Mouse (Mus musculus) intestine, embryonic 14.5 days (tissue): Measurements from ENCODE around the gene Spryd4. TPM values are rescaled to one million over a fixed set of nuclear protein-coding genes. Genes with fewer than 3 reads are reported as not detected.

Experiments used
- ATAC-seq: fragments of 200-750 bp; cut with Nextera tagmentation; replicated peaks from 2 replicates; pipeline ENCODE4 v1.8.0; 2017; ENCODE audit warnings: low read depth, moderate number of reproducible peaks, moderate TSS enrichment, moderate library complexity; ENCODE audit not compliant: low FRiP score, low TSS enrichment
- DNase-seq: peaks from one replicate; pipeline ENCODE4 v3.0.0-alpha.2; 2018; ENCODE audit warnings: low spot score
- H3K27ac ChIP-seq: fragments of 300-500 bp; sonication (generic); 2 replicates; pipeline ENCODE4 v1.5.1; 2014; ENCODE audit warnings: low read depth, mild to moderate bottlenecking, control low read depth
- H3K27me3 ChIP-seq: fragments of 300-500 bp; sonication (generic); replicated peaks from 2 replicates; pipeline ENCODE4 v1.6.1; 2014; ENCODE audit warnings: low read length, control low read depth; ENCODE audit not compliant: control insufficient read depth, insufficient read depth
- H3K36me3 ChIP-seq: fragments of 300-500 bp; sonication (generic); 2 replicates; pipeline ENCODE4 v1.6.1; 2014; ENCODE audit warnings: low read length, control low read depth; ENCODE audit not compliant: control insufficient read depth, insufficient read depth
- H3K4me1 ChIP-seq: fragments of 300-500 bp; sonication (generic); replicated peaks from 2 replicates; pipeline ENCODE4 v1.6.1; 2014; ENCODE audit warnings: low read length, control low read depth, mixed read lengths; ENCODE audit not compliant: control insufficient read depth, insufficient read depth
- H3K4me2 ChIP-seq: fragments of 300-500 bp; sonication (generic); 2 replicates; pipeline ENCODE4 v1.6.1; 2014; ENCODE audit warnings: low read length
- H3K4me3 ChIP-seq: fragments of 300-500 bp; sonication (generic); 2 replicates; pipeline ENCODE4 v1.5.1; 2014; ENCODE audit warnings: low read depth, low read length, control low read depth, mixed read lengths
- H3K9ac ChIP-seq: fragments of 300-500 bp; sonication (generic); 2 replicates; pipeline ENCODE4 v1.6.1; 2014; ENCODE audit warnings: mild to moderate bottlenecking, low read length
- H3K9me3 ChIP-seq: fragments of 300-500 bp; sonication (generic); 2 replicates; pipeline ENCODE4 v1.6.1; 2016; ENCODE audit warnings: low read length, control low read depth; ENCODE audit not compliant: control insufficient read depth
- WGBS: fragments of 180-500 bp; shearing (Covaris S2); extraction: QIAGEN DNeasy Blood & Tissue Kit; methylation state at CpG from one replicate; pipeline ENCODE4 v1.1.7; 2014; 5-methylcytosine and 5-hydroxymethylcytosine counted together
- polyA plus RNA-seq: library from polyadenylated mRNA; unstranded; fragments of >200 nt; fragmentation: Nextera tagmentation; extraction: Ambion mirVana; gene quantifications from 2 replicates; pipeline ENCODE4 v1.2.1, GENCODE M21; 2014

The Spryd4 gene
- polyA plus RNA-seq, 1 experiment from 2014 or later: 37.2 TPM

DNA sequence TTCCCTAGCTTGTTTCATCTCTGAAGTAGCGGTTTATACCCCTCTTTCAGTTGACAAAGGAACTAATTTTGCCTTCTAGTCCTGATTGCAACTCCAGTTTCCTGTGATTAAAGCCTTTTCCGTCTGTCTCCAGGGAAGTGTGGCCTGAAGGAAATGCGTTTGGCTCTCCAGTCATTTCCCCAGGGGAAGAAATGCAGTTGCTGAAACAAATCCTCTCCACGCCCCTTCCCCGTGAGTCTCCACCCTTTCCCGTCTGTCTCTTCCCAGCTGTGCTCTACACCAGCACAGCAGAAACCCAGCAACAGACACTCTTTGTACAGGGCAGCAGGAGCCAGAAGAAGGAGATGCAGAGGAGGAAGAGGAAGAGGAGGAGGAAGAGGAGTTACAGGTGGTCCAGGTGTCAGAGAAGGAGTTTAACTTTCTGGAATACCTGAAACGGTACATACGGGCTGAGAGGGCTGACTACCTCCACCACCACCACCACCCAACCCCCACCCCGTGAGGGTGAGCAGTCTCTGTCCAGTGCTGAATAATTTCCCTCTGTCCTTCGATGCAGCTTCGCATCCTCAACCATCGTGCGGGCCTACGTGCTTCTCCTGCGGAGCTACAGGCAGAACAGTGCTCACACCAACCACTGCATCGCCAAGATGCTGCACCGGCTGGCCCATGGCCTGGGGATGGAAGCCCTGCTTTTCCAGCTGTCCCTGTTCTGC is 35.6 kb upstream of the Spryd4 start:
- no peaks in the 10 kb centered on the region for H3K4me1 ChIP-seq
- no peaks in the 10 kb centered on the region for H3K27me3 ChIP-seq
- peaks cover 97% of the 10 kb centered on the region for H3K36me3 ChIP-seq
- H3K9ac ChIP-seq: no peak overlapping the region
- DNase-seq (no peak), ATAC-seq (no peak)
- H3K4me2 ChIP-seq: no peak overlapping the region
- 85% methylated on average over 17 of the region's 17 CpGs for WGBS
- H3K9me3 ChIP-seq: no peaks in the 10 kb centered on the region
- no peak overlapping the region for H3K27ac ChIP-seq
- no peak overlapping the region for H3K4me3 ChIP-seq

DNA sequence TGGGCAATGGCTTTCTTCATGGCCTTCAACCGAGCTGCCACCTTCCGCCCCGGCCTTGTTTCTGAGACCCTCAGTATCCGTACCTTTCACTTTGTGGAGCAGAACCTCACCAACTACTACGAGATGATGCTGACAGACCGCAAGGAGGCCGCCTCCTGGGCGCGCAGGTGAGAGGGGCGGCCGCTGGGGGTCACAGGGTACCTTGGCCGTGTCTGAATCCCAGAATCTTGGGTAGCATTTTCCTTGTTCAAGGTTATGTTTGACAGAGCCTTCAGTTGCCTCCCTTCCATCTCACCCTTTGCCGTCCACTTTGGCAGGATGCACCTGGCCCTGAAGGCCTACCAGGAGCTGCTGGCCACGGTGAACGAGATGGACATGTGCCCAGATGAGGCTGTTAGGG is 32.5 kb upstream of the Spryd4 start:
- ATAC-seq: no peak
- Histone ChIP-seq H3K9ac (no peak overlapping the region), H3K9me3 (no peaks in the 10 kb centered on the region)

DNA sequence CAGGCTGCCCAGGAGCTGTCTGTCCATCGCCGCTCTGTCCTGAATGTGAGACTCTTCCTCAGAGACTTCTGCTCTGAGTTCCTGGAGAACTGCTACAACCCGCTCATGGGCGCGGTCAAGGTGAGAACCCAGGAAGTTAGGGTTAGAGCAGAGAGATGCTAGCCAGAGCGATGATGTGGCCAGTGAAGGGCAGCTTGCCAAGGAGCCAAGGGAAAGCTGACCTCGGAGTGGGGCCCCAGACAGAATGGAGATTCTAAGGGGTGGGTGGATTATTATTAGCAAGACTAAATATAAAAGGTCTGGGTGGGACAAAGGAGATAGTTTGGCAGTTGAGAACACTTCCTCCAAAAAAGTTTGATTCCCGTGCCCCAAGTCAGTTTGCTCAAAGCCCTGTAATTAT is 31.6 kb upstream of the Spryd4 start:
- Histone ChIP-seq H3K4me2 (no peak overlapping the region), H3K9me3 (no peaks in the 10 kb centered on the region), H3K27me3 (no peaks in the 10 kb centered on the region), H3K4me3 (no peak overlapping the region), H3K9ac (no peak overlapping the region), H3K36me3 (peaks cover 86% of the 10 kb centered on the region), H3K4me1 (no peaks in the 10 kb centered on the region), H3K27ac (no peak overlapping the region)
- no peak for ATAC-seq
- WGBS: 97% methylated on average over 8 of the region's 8 CpGs
- no peak for DNase-seq

More for the DNA sequence above, 32.5 kb upstream of the Spryd4 start:
- Histone ChIP-seq H3K27ac (no peak overlapping the region), H3K4me1 (no peaks in the 10 kb centered on the region), H3K4me2 (no peak overlapping the region), H3K27me3 (no peaks in the 10 kb centered on the region), H3K36me3 (peaks cover 91% of the 10 kb centered on the region), H3K4me3 (no peak overlapping the region)
- DNase-seq: no peak
- WGBS: 97% methylated on average over 15 of the region's 15 CpGs

DNA sequence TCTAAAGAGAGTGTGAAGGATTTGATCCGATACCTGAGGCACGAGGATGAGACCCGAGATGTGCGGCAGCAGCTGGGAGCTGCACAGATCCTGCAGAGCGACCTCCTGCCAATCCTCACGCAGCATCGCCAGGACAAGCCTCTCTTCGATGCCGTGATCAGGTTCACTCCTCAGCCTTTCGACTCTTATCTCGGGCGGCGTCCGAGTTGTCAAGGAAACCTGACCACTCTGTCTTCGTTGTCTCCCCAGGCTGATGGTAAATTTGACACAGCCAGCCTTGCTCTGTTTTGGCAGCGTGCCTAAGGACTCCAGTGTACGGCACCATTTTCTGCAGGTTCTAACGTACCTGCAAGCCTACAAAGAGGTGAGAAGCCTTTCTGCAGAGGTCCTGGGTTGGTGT is 28.5 kb upstream of the Spryd4 start:
- H3K4me1 ChIP-seq: no peaks in the 10 kb centered on the region
- H3K4me2 ChIP-seq: no peak overlapping the region
- H3K27ac ChIP-seq: no peak overlapping the region
- WGBS: 83% methylated on average over 18 of the region's 18 CpGs
- no peak overlapping the region for H3K4me3 ChIP-seq
- ATAC-seq (no peak), DNase-seq (no peak)
- peaks cover 55% of the 10 kb centered on the region for H3K36me3 ChIP-seq
- H3K27me3 ChIP-seq: no peaks in the 10 kb centered on the region
- no peaks in the 10 kb centered on the region for H3K9me3 ChIP-seq
- no peak overlapping the region for H3K9ac ChIP-seq

DNA sequence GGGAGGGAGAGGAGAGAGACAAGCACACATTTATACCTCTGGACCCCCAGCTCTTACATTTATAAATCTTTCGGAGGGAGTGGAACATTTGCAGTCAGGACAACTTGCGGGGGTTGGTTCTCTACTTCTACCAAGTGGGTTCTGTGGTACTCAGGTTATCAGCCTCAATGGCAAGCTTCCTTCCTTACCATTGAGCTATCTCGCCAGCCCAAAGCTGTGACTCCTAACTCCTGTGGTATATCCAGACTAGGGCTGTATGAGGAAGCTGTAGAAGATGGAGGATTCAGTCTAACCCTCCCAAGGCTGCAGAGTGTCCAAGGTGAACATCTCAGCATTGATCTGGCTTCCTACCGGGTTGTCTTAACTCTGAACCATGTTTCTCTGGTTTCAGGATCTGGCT is 27.5 kb upstream of the Spryd4 start:
- WGBS: 93% methylated on average over 4 of the region's 4 CpGs

DNA sequence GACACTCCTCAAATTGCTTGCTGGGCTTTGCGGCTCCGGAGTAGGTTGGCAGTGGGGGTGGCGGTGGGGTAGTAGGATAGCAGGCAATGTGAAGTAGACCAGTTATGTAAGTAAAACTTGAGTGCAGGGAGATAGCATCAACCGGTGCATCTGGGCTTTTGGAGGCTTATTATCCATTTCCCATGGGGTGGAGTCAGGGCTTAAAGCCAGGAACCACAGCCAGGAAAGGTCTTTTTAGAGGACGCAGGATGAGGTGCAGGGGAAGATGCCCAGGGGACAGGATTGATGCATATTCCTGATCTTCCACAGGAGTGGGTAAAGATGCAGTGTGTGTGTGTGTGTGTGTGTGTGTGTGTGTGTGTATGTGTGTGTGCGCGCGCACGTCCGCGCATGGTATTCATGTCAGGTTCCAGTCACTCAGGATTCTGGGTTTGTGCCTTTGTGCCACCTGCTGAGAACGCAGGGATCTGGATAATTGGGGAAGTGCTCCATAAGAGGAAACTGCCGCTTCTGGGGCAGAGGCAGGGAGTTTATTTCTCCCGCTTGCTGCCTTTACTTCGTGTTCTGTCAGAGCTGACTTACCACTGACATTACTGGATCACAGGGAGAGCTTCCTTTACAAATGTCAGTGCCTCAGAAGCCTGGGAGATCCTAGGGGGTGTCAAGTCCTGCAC is 26.3 kb upstream of the Spryd4 start:
- no peak for DNase-seq
- ATAC-seq: no peak
- Histone ChIP-seq H3K4me1 (no peaks in the 10 kb centered on the region; the same call in 1 of the 2 replicates), H3K36me3 (peaks cover 44% of the 10 kb centered on the region), H3K4me3 (no peak overlapping the region), H3K9me3 (no peaks in the 10 kb centered on the region), H3K27ac (no peak overlapping the region), H3K4me2 (no peak overlapping the region), H3K27me3 (no peaks in the 10 kb centered on the region), H3K9ac (no peak overlapping the region)
- WGBS: 83% methylated on average over 15 of the region's 15 CpGs

More for the DNA sequence above, 27.5 kb upstream of the Spryd4 start:
- H3K9me3 ChIP-seq: no peaks in the 10 kb centered on the region
- H3K27ac ChIP-seq: no peak overlapping the region
- H3K9ac ChIP-seq: no peak overlapping the region
- no peak overlapping the region for H3K4me3 ChIP-seq
- no peaks in the 10 kb centered on the region for H3K4me1 ChIP-seq
- no peak for DNase-seq
- H3K27me3 ChIP-seq: no peaks in the 10 kb centered on the region
- ATAC-seq: no peak
- H3K36me3 ChIP-seq: peaks cover 53% of the 10 kb centered on the region
- H3K4me2 ChIP-seq: no peak overlapping the region

DNA sequence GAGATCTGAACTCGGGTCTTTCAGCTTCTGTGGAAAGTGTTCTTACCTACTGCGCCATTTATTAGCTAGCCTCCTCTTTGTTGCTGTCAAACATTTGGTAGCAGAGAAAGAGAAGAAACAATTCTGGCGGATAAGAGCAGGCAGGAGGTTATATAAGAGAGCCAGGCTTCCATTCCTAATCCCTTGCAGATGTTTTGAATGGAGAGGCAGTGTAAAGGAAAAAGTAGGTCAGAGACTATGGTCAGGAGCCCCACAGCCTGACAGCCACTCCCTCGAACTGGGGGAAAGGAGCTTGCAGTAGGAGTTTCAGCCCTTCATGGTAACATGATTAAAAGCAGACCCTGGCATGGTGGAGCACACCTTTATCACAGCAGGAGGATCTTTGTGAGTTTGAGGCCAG is 24.7 kb upstream of the Spryd4 start:
- WGBS: 66% methylated on average over 4 of the region's 4 CpGs
- H3K36me3 ChIP-seq: peaks cover 29% of the 10 kb centered on the region
- ATAC-seq (no peak), DNase-seq (no peak)
- H3K4me3 ChIP-seq: no peak overlapping the region
- H3K27ac ChIP-seq: no peak overlapping the region
- H3K27me3 ChIP-seq: no peaks in the 10 kb centered on the region
- H3K9ac ChIP-seq: no peak overlapping the region
- H3K4me2 ChIP-seq: no peak overlapping the region
- no peaks in the 10 kb centered on the region for H3K9me3 ChIP-seq
- H3K4me1 ChIP-seq: peaks cover under 1% of the 10 kb centered on the region

DNA sequence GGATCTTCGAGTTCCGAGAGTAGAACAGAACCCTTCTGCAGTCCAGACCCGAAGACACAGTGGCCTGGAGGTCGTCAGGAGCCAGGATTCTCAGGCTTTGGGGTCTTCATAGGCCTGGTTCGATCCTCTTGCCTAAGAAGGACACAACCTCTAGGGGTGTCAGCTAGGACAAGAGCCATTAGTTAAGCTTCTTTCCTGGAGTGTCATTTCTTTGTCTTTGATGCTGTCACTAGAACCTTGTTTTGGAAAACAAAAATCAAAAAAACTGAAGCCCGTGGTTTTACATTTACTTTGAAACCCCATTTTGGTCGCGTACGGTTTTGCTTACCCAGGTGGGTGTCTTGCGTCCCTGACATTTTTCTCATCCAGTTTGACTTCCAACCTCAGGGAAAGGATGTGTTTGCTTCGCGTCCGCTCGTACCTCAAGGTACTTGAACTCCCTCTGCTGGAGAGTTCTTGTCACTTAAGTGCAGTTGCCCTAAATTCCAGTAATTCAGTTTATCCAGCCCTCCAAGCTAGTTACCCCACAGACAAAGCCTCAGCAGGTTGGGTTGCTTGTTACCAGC is 20.9 kb upstream of the Spryd4 start:
- peak overlapping the region; percentile 58 for H3K4me3 ChIP-seq
- DNase-seq: no peak
- H3K4me2 ChIP-seq: peak overlapping the region; percentile 70
- peaks cover 8% of the 10 kb centered on the region for H3K4me1 ChIP-seq
- H3K9me3 ChIP-seq: no peaks in the 10 kb centered on the region
- H3K36me3 ChIP-seq: 0 out of 2 replicates have a peak, but pooled peaks cover 11% of the 10 kb centered on the region
- WGBS: under 1% methylated on average over 14 of the region's 14 CpGs
- H3K27ac ChIP-seq: peak overlapping the region; percentile 93
- H3K9ac ChIP-seq: peak overlapping the region; percentile 62
- peak; percentile 45; the same call in 1 of the 2 replicates for ATAC-seq
- no peaks in the 10 kb centered on the region for H3K27me3 ChIP-seq
